Mouse (Mus musculus): ENCODE results near the gene Cpd.
"Not testable (repeated sequence)": the region's sequence is repeated elsewhere in the genome, so short reads cannot be mapped to it uniquely, and the experiment has no call there.

The Cpd gene

GRCm38 (mm10) chr11:76846011-76846877 is 574 bp downstream of the Cpd start:
- no peak for DNase-seq (ENCODE audit: low spot score)

GRCm38 (mm10) chr11:76845275-76845980 is 1.4 kb downstream of the Cpd start:
- DNase-seq (ENCODE audit: low spot score): no peak

GRCm38 (mm10) chr11:76838573-76838972 is 8.2 kb downstream of the Cpd start:
- DNase-seq (ENCODE audit: low spot score): no peak

GRCm38 (mm10) chr11:76836317-76836716 is 10.5 kb downstream of the Cpd start:
- no peak for DNase-seq (ENCODE audit: low spot score)

- DNase-seq (ENCODE audit: low spot score): no peak
These were observed 10.9 kb downstream of the Cpd start for GRCm38 (mm10) chr11:76835868-76836267.

GRCm38 (mm10) chr11:76834665-76835064 is 12.2 kb downstream of the Cpd start:
- DNase-seq (ENCODE audit: low spot score): no peak

- no peak for DNase-seq (ENCODE audit: low spot score)
These were observed 21.9 kb downstream of the Cpd start for GRCm38 (mm10) chr11:76824885-76825265.

GRCm38 (mm10) chr11:76824238-76824884 is 22.5 kb downstream of the Cpd start:
- DNase-seq (ENCODE audit: low spot score): no peak

- no peak for DNase-seq (ENCODE audit: low spot score)
These were observed 23.2 kb downstream of the Cpd start for GRCm38 (mm10) chr11:76823641-76824040.

GRCm38 (mm10) chr11:76821353-76821752 is 25.5 kb downstream of the Cpd start:
- DNase-seq (ENCODE audit: low spot score): no peak

GRCm38 (mm10) chr11:76817664-76818063 is 29.2 kb downstream of the Cpd start:
- no peak for DNase-seq (ENCODE audit: low spot score)

GRCm38 (mm10) chr11:76810706-76811495 is 35.9 kb downstream of the Cpd start:
- DNase-seq (ENCODE audit: low spot score): no peak

GRCm38 (mm10) chr11:76809450-76809849 is 37.4 kb downstream of the Cpd start:
- no peak for DNase-seq (ENCODE audit: low spot score)

- DNase-seq (ENCODE audit: low spot score): no peak
These were observed 38.3 kb downstream of the Cpd start for GRCm38 (mm10) chr11:76808550-76808949.

GRCm38 (mm10) chr11:76807007-76807679 is 39.7 kb downstream of the Cpd start:
- no peak for DNase-seq (ENCODE audit: low spot score)

GRCm38 (mm10) chr11:76806026-76806425 is 40.8 kb downstream of the Cpd start:
- DNase-seq (ENCODE audit: low spot score): no peak

- not testable (repeated sequence) for DNase-seq (ENCODE audit: low spot score)
These were observed 41.7 kb downstream of the Cpd start for GRCm38 (mm10) chr11:76805072-76805471.

- DNase-seq (ENCODE audit: low spot score): no peak
These were observed 43.6 kb downstream of the Cpd start for GRCm38 (mm10) chr11:76803266-76803665.

GRCm38 (mm10) chr11:76797236-76797635 is 49.6 kb downstream of the Cpd start:
- DNase-seq (ENCODE audit: low spot score): no peak

GRCm38 (mm10) chr11:76795326-76795725 is 51.5 kb downstream of the Cpd start:
- DNase-seq (ENCODE audit: low spot score): no peak

- DNase-seq (ENCODE audit: low spot score): no peak
These were observed 55.5 kb downstream of the Cpd start for GRCm38 (mm10) chr11:76791331-76791730.
